Mouse (Mus musculus): ENCODE data around the gene 1500011B03Rik.

GRCm38 (mm10) chr5:114796299-114797012 is 26.8 kb downstream of the 1500011B03Rik start:
- TF ChIP-seq EP300 (IDR thresholded peaks at IDR 0.05; ENCODE audit: low read depth) (no peak), CTCF (IDR thresholded peaks at IDR 0.05; ENCODE audit: low read depth) (no peak)

Measured in liver, postnatal 0 days (tissue).